Mouse (Mus musculus) small intestine, adult 2 months (tissue): ENCODE results near the gene Ctsw. TPM values are rescaled to one million over a fixed set of nuclear protein-coding genes. Genes with fewer than 3 reads are reported as not detected.

Source experiments
- H3K27ac ChIP-seq: fragments of 200-500 bp; 2 replicates; pipeline ENCODE4 v1.5.1; 2012; ENCODE audit warnings: low read depth, low read length, control low read depth, inconsistent platforms; ENCODE audit not compliant: insufficient read depth
- H3K27me3 ChIP-seq: fragments of 200-500 bp; 2 replicates; pipeline ENCODE4 v1.6.1; 2012; ENCODE audit warnings: mild to moderate bottlenecking, moderate library complexity, low read length, inconsistent platforms; ENCODE audit not compliant: control insufficient read depth, insufficient read depth
- H3K36me3 ChIP-seq: fragments of 200-500 bp; 2 replicates; pipeline ENCODE4 v1.6.1; 2012; ENCODE audit warnings: mild to moderate bottlenecking, low read length, control low read depth, inconsistent platforms; ENCODE audit not compliant: control insufficient read depth, insufficient read depth
- H3K4me1 ChIP-seq: fragments of 200-500 bp; 2 replicates; pipeline ENCODE4 v1.6.1; 2012; ENCODE audit warnings: low read length, inconsistent platforms, mixed read lengths; ENCODE audit not compliant: control insufficient read depth, insufficient read depth, insufficient read length
- H3K4me3 ChIP-seq: fragments of 200-500 bp; 2 replicates; pipeline ENCODE4 v1.5.1; 2012; ENCODE audit warnings: low read depth, mild to moderate bottlenecking, control low read depth, inconsistent platforms, low read length, moderate library complexity
- CTCF ChIP-seq: fragments of 200-500 bp; IDR thresholded peaks from 2 replicates; pipeline ENCODE4 v1.5.1; 2012; ENCODE audit warnings: low read depth, mild to moderate bottlenecking, control low read depth, inconsistent platforms, low read length, moderate library complexity, mixed read lengths; ENCODE audit not compliant: insufficient replicate concordance, insufficient read length; ENCODE audit errors: extremely low read depth
- POLR2A ChIP-seq: fragments of 200-500 bp; IDR thresholded peaks from 2 replicates; pipeline ENCODE4 v1.6.1; 2012; ENCODE audit warnings: low read depth, mild to moderate bottlenecking, control low read depth, inconsistent platforms, low read length, moderate library complexity
- WGBS: fragments of 180-500 bp; shearing (Covaris S2); methylation state at CpG from one replicate; pipeline ENCODE4 v1.1.7; 2018; 5-methylcytosine and 5-hydroxymethylcytosine counted together
- polyA plus RNA-seq: library from polyadenylated mRNA; depleted of rRNA; stranded (reverse); fragments of >200 nt; gene quantifications from 2 replicates; pipeline ENCODE4 v1.2.3, GENCODE M21; 2012

Gene Ctsw
- polyA plus RNA-seq, 1 experiment, result 10.2 TPM

DNA sequence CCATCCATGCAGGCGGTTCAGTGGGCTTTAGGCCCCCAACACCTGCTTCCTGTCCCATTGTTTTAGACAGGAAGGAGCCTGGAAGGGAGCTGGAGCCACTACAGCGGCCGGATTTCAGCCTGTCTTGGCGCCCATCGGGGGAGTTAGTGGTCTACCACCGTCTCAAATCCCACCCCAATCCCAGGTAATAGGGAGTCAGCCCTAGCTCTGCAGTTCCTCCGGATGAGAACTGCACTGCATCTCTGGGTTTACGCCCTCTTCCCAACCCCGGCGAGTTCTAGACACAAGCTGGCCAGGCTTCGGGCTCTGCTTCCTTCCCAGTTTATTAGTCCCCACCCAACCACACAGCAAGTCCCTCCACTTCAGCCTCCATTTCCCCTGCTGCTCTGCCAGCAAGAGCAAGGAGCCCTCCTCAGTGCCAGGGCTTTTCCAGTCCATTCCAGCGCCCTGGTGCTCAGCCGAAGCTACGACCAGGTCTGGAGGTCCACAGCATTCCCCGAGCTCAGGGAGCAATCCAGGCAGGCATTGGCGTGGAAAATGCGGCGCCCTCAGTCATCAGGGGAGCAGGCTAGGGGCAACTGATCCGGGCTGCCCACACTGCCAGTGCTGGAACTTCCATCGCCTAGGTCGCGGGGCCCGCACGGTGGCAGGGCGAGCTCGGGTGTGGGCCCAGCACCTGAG, 11.9 kb downstream of the Ctsw start:
- H3K27ac ChIP-seq, result peak overlapping the region; percentile 76
- TF ChIP-seq POLR2A (no peak), CTCF (no peak)

GRCm38 (mm10) chr19:5455568-5455967, 12.7 kb downstream of the Ctsw start:
- H3K27ac ChIP-seq, result no peak overlapping the region
- TF ChIP-seq POLR2A, result no peak
- no peak for TF ChIP-seq CTCF
- peak overlapping the region; percentile 28 for H3K4me3 ChIP-seq
- H3K27me3 ChIP-seq, result no peaks in the 10 kb centered on the region
- WGBS, result 80% methylated on average over 8 of the region's 8 CpGs
- peaks cover 10% of the 10 kb centered on the region for H3K4me1 ChIP-seq
- H3K36me3 ChIP-seq, result no peaks in the 10 kb centered on the region

More for the DNA sequence above, 11.9 kb downstream of the Ctsw start:
- Histone ChIP-seq H3K4me1 (peaks cover 12% of the 10 kb centered on the region), H3K36me3 (no peaks in the 10 kb centered on the region), H3K27me3 (no peaks in the 10 kb centered on the region), H3K4me3 (peak overlapping the region; percentile 86)
- 8% methylated on average over 26 of the region's 26 CpGs for WGBS

DNA sequence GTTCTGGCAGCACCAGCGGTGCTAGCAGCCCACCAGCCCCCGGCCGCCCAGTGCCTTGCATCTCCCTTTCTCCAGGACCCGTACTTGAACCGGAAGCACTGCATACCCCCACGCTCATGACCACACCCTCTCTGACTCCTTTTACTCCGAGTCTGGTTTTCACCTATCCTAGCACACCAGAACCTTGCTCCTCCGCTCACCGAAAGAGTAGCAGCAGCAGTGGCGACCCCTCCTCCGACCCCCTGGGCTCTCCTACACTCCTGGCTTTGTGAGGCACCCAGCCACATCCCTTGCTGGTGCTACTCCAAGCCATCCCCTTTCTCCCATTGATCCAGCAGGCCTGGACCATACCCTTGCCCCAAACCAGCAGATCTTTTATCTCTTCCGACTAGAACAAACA, 13.3 kb downstream of the Ctsw start:
- 83% methylated on average over 12 of the region's 12 CpGs for WGBS
- TF ChIP-seq CTCF (no peak), POLR2A (no peak)
- Histone ChIP-seq H3K4me1 (peaks cover 10% of the 10 kb centered on the region), H3K27ac (no peak overlapping the region), H3K27me3 (no peaks in the 10 kb centered on the region; the same call in none of the 2 replicates), H3K36me3 (no peaks in the 10 kb centered on the region), H3K4me3 (no peak overlapping the region)

DNA sequence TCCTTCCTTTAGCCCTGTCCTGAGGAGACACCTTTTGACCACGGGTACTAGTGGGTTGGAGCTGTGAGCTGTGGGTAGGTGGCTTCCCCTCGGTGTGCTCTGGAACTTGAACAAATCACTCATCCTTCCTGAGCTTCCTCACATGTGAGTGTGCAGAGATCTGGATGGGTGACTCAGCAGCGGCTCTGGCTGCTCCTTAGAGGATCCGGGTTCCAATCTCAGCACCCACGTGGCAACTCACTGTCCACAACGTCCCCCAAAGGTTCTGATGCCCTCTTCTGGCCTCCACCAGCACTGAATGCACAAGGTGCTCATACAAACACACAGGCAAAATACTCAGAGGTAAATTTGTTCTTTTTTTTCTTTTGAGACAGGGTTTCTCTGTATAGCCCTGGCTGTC, 16.5 kb downstream of the Ctsw start:
- no peak for TF ChIP-seq CTCF
- TF ChIP-seq POLR2A, result no peak
- no peak overlapping the region for H3K27ac ChIP-seq

DNA sequence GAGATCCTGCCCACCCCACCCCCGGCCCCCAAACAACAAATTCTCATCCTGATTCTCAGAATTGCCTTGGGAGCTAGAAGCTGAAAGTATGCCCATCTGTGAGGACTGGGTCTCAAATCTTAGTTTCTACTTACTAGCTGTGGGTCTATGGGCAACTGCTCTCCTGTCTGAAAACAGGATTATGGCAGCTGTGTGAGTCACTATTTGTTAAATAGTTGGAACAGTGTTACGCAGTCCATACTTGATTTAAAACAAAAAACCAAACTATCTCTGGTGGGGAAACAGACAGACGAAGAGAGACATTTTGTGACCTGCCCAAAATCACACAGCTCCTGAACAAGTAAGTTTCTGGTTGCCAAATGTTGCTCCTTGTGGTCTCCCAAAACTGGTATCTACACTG, 18.6 kb downstream of the Ctsw start:
- Histone ChIP-seq H3K27ac (no peak overlapping the region), H3K36me3 (no peaks in the 10 kb centered on the region), H3K27me3 (peaks cover 17% of the 10 kb centered on the region), H3K4me1 (peaks cover 13% of the 10 kb centered on the region), H3K4me3 (no peak overlapping the region)
- TF ChIP-seq CTCF, result no peak
- no peak for TF ChIP-seq POLR2A
- 68% methylated on average over 3 of the region's 3 CpGs for WGBS

More for the DNA sequence above, 16.5 kb downstream of the Ctsw start:
- Histone ChIP-seq H3K36me3 (no peaks in the 10 kb centered on the region), H3K4me3 (no peak overlapping the region), H3K4me1 (peaks cover 23% of the 10 kb centered on the region), H3K27me3 (peaks cover 17% of the 10 kb centered on the region)
- WGBS, result 73% methylated on average over 6 of the region's 6 CpGs

DNA sequence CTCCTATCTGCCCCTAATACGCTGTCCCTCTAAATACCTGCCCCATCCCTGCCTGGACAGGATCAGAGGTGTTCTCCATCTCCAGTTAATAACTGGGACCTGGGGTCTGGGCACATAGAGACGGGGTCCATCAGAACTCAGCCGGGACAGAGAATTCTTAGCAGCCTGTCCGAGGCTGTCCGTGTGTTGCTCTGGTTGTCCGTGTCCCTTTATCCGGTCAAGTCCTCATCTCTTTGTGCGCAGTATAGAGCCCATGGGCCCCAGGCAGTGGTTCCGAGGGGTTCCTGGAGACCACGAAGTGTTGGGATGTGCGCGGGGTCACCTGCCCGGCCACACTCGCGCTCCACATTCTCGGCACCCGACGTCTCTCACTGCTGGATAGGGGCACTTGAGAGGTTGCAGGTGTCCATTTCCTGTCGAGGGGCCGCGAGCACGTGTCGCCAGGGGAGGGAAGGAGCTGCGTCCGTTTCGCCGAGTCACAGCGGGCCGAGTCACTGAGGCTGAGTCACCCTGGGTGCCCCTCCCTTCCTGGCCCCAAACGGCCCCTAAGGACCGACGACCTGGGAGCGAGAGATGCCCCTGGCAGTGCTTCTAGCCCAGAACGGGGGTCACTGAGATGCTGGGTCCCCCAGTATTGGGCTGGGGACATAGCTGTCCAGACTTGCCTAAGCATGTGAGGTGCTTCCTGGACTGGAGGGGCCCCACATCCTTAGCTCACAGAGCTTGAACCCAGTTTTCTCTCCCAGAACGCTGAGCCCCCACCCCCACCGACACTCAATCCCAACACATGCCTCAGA, 19.8 kb downstream of the Ctsw start:
- no peaks in the 10 kb centered on the region for H3K36me3 ChIP-seq
- WGBS, result 5% methylated on average over 36 of the region's 36 CpGs
- H3K27ac ChIP-seq, result no peak overlapping the region
- no peak for TF ChIP-seq CTCF
- TF ChIP-seq POLR2A, result no peak
- H3K27me3 ChIP-seq, result peaks cover 17% of the 10 kb centered on the region
- H3K4me1 ChIP-seq, result peaks cover 13% of the 10 kb centered on the region
- peak overlapping the region; percentile 79 for H3K4me3 ChIP-seq

DNA sequence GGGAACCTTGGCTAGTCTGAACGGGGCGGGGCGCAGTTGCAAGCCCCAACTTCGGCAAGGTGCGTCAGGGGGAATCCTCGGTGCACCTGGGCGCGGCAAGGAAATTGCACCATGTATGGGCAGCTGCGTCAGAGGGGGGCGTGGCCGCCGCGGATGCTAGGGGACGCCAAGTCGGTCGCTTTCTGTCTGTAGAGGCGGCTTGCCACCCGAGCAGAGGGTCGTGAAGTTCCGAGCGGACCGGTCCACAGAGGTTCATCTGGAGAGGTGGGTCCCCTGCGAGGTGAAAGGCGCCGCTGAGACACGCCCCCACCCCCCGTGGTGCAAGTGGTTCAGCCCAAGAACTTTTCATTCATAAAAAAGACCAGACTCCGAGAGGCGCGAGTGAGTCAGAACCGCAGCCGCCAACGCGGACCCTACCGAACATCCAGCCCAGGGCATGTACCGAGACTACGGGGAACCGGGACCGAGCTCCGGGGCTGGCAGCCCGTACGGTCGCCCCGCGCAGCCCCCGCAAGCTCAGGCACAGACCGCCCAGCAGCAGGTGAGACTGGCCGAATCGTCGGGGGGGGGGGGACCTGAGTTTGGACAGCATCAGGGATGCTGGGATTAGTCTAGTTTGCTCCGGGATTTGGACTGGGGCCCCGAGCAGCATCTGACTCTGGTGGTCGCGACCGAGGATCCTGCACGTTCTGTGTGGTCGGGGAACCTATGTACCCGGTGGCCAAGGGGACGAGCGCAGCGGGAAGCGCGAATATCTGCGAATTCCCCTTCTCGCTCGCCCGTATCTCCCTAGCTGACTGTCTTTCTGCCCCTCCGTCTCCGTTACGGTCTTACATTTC, 20.6 kb downstream of the Ctsw start, which contains the start of gene Fosl1:
Gene Fosl1 (plus strand): TSS at position 33 of the 839 bp plus-strand sequence.
- H3K36me3 ChIP-seq, result no peaks in the 10 kb centered on the region
- WGBS, result under 1% methylated on average over 70 of the region's 70 CpGs

More for the DNA sequence above, 20.6 kb downstream of the Ctsw start, which contains the start of gene Fosl1:
- Histone ChIP-seq H3K27ac (no peak within 1 kb of the TSS), H3K4me1 (peaks cover 13% of the 10 kb centered on the region), H3K4me3 (peak within 1 kb of the TSS; percentile 79), H3K27me3 (peaks cover 17% of the 10 kb centered on the region)
- TF ChIP-seq CTCF (no peak), POLR2A (no peak)
